Mouse (Mus musculus) lung, adult 2 months (tissue): ENCODE data around the gene Osbpl8.

Experiments
- CTCF ChIP-seq: fragments of 200-500 bp; IDR thresholded peaks from 2 replicates; pipeline ENCODE4 v1.5.1; 2011; ENCODE audit warnings: mild to moderate bottlenecking, low read length, control low read depth; ENCODE audit not compliant: insufficient read depth
- POLR2A ChIP-seq: fragments of 200-500 bp; IDR thresholded peaks from 2 replicates; pipeline ENCODE4 v1.6.1; 2011; ENCODE audit warnings: low read depth, mild to moderate bottlenecking, control low read depth, low read length, borderline replicate concordance; ENCODE audit errors: extremely low read depth

DNA sequence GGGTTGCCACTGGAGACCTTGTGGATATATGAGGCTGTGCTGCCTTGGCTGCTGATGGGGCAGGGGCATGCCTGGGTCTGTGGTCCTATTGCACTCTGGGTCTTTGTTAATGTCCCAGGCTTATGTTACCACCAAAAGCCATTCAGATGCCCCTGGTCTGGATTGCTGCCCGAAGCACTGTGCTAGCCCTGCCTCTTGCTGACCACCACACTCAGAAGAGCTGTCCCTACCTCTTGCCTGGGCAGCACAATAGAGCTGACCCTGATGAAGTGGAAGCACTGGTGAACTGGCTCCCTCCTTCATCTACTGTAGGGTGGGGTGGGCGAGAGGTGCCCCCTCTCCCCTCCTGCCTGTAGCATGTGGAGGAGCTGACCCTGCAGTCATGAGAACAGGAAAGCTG lies 31.6 kb downstream of the Osbpl8 start:
- no peak for TF ChIP-seq CTCF
- no peak for TF ChIP-seq POLR2A
